Mouse (Mus musculus): Measurements from ENCODE around the gene Gm49353. TPM values are rescaled to one million over a fixed set of nuclear protein-coding genes. Genes with fewer than 3 reads are reported as not detected.

Gm49353 gene
- polyA plus RNA-seq, 1 experiment: not detected

DNA sequence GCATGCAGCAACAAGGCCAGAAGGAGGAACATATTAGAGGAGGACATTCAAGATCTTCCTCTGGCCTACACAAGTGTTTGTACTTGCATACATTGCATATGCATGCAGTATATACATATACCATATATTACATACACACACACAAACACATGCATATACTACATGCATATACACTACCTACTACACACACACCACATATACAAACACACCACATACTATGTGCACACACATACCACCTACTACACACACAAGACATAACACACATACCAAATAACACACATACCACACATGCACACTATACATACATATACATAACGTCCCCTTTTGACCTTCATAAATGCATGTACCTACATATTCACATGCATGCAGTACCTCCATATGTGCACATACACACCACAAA lies 1.9 kb downstream of the Gm49353 start:
- no peak overlapping the region for H3K27ac ChIP-seq (ENCODE audit: insufficient read depth, low read length)

GRCm38 (mm10) chr10:29206730-29207129 lies 8.0 kb downstream of the Gm49353 start:
- TF ChIP-seq POLR2A (IDR thresholded peaks at IDR 0.05; ENCODE audit: insufficient read depth, low read length): no peak
- no peaks in the 10 kb centered on the region for H3K27me3 ChIP-seq (ENCODE audit: control insufficient read depth, insufficient read depth, low read length, poor library complexity, severe bottlenecking)
- no peak overlapping the region for H3K9ac ChIP-seq (ENCODE audit: low read depth, poor library complexity, severe bottlenecking)
- no peak overlapping the region for H3K4me3 ChIP-seq (ENCODE audit: low read depth, low read length)
- no peaks in the 10 kb centered on the region for H3K9me3 ChIP-seq (replicated peaks; ENCODE audit: control insufficient read depth, insufficient read depth, low read length, poor library complexity, severe bottlenecking)
- H3K4me1 ChIP-seq (ENCODE audit: control insufficient read depth, insufficient read depth, low read length): no peaks in the 10 kb centered on the region
- H3K36me3 ChIP-seq (ENCODE audit: control insufficient read depth, insufficient read depth, low read length, poor library complexity, severe bottlenecking): no peaks in the 10 kb centered on the region
- no peak overlapping the region for H3K27ac ChIP-seq (ENCODE audit: insufficient read depth, low read length)

More for the DNA sequence above, 1.9 kb downstream of the Gm49353 start:
- Histone ChIP-seq H3K4me3 (ENCODE audit: low read depth, low read length) (no peak overlapping the region), H3K36me3 (ENCODE audit: control insufficient read depth, insufficient read depth, low read length, poor library complexity, severe bottlenecking) (no peaks in the 10 kb centered on the region), H3K9ac (ENCODE audit: low read depth, poor library complexity, severe bottlenecking) (no peak overlapping the region), H3K27me3 (ENCODE audit: control insufficient read depth, insufficient read depth, low read length, poor library complexity, severe bottlenecking) (no peaks in the 10 kb centered on the region), H3K4me1 (ENCODE audit: control insufficient read depth, insufficient read depth, low read length) (no peaks in the 10 kb centered on the region), H3K9me3 (replicated peaks; ENCODE audit: control insufficient read depth, insufficient read depth, low read length, poor library complexity, severe bottlenecking) (no peaks in the 10 kb centered on the region)
- TF ChIP-seq CTCF (IDR thresholded peaks at IDR 0.05; ENCODE audit: low read depth, low read length) (no peak), EP300 (IDR thresholded peaks at IDR 0.05; ENCODE audit: insufficient read depth, low read depth, low read length) (no peak), POLR2A (IDR thresholded peaks at IDR 0.05; ENCODE audit: insufficient read depth, low read length) (no peak)

DNA sequence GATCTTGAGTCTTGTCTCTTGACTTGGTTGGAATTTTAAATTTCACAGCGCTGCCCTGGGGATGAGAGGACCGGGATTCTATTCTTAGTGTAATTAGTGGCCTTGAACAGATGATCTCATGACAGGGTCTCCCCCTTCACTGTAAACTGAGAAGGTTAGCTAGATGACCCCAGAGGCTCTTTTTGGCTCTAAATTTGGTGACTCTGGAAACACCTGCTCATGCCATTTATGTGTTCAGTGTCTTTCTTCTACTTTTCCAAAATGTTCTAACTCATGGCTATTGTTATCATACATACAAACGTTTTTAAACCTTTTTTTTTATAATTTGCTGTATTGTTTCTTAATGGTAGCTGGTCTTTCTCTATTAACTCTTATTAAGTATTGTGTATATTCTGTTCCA lies 10.0 kb downstream of the Gm49353 start:
- Histone ChIP-seq H3K9ac (ENCODE audit: low read depth, poor library complexity, severe bottlenecking) (no peak overlapping the region), H3K9me3 (replicated peaks; ENCODE audit: control insufficient read depth, insufficient read depth, low read length, poor library complexity, severe bottlenecking) (no peaks in the 10 kb centered on the region), H3K27me3 (ENCODE audit: control insufficient read depth, insufficient read depth, low read length, poor library complexity, severe bottlenecking) (no peaks in the 10 kb centered on the region), H3K36me3 (ENCODE audit: control insufficient read depth, insufficient read depth, low read length, poor library complexity, severe bottlenecking) (no peaks in the 10 kb centered on the region), H3K4me1 (ENCODE audit: control insufficient read depth, insufficient read depth, low read length) (no peaks in the 10 kb centered on the region), H3K4me3 (ENCODE audit: low read depth, low read length) (no peak overlapping the region), H3K27ac (ENCODE audit: insufficient read depth, low read length) (no peak overlapping the region)
- no peak for TF ChIP-seq EP300 (IDR thresholded peaks at IDR 0.05; ENCODE audit: insufficient read depth, low read depth, low read length)
- no peak for TF ChIP-seq CTCF (IDR thresholded peaks at IDR 0.05; ENCODE audit: low read depth, low read length)
- no peak for TF ChIP-seq POLR2A (IDR thresholded peaks at IDR 0.05; ENCODE audit: insufficient read depth, low read length)

DNA sequence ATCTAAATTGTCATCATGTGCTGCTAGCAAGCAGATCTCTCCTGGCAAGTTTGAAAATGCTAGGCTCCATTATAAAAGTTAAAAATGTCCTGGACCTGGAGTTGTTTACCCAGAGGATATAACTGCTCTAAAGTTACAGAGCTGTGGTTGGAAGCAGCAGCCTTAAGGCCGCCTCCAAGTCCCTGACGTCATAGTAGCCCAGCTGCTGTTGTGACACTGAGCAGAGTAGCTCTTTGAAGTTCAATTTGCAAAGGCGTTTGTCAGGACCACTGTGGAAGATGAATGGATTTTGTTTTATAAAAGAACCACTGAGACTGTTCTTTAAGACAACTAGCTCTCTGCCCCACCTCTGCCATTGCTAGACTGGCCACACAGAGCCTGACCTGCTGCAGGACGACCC lies 12.7 kb downstream of the Gm49353 start, which contains the start of gene 9330159F19Rik:
TSS of gene 9330159F19Rik (plus strand) at position 154 of the 400 bp plus-strand sequence.
- no peaks in the 10 kb centered on the region for H3K27me3 ChIP-seq (ENCODE audit: control insufficient read depth, insufficient read depth, low read length, poor library complexity, severe bottlenecking)
- no peak within 1 kb of the TSS for H3K9ac ChIP-seq (ENCODE audit: low read depth, poor library complexity, severe bottlenecking)
- H3K4me3 ChIP-seq (ENCODE audit: low read depth, low read length): no peak within 1 kb of the TSS
- H3K9me3 ChIP-seq (replicated peaks; ENCODE audit: control insufficient read depth, insufficient read depth, low read length, poor library complexity, severe bottlenecking): no peaks in the 10 kb centered on the region
- no peak within 1 kb of the TSS for H3K27ac ChIP-seq (ENCODE audit: insufficient read depth, low read length)
- no peaks in the 10 kb centered on the region for H3K36me3 ChIP-seq (ENCODE audit: control insufficient read depth, insufficient read depth, low read length, poor library complexity, severe bottlenecking)
- no peaks in the 10 kb centered on the region for H3K4me1 ChIP-seq (ENCODE audit: control insufficient read depth, insufficient read depth, low read length)
- TF ChIP-seq CTCF (IDR thresholded peaks at IDR 0.05; ENCODE audit: low read depth, low read length): no peak
- TF ChIP-seq EP300 (IDR thresholded peaks at IDR 0.05; ENCODE audit: insufficient read depth, low read depth, low read length): no peak
- no peak for TF ChIP-seq POLR2A (IDR thresholded peaks at IDR 0.05; ENCODE audit: insufficient read depth, low read length)

DNA sequence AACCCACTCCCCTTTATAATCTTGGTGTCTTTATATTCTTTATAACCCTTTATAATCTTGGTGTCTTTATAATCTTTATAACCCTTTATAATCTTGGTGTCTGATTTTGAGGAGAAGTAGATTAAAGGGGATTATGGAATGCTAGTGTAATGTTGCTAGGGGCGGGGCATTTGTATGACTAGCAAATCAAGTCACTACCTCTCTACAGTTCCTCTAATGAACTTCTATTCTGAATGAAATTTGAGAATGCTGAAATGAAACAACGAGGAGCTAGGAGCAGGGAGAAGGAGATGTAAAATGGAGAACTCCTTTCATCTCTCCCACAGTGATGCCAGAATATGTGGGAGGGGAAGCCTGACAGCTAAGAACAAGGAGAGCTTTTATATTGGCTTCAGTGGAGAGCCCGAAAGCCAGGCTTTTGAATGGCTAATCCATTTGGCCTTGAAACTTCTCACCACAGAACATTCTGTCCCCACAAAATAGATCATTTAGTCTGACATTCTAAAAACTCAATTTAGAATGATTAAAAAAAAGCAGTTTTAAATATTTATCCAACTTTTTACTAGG lies 14.9 kb downstream of the Gm49353 start:
- TF ChIP-seq EP300 (IDR thresholded peaks at IDR 0.05; ENCODE audit: insufficient read depth, low read depth, low read length): no peak
- TF ChIP-seq CTCF (IDR thresholded peaks at IDR 0.05; ENCODE audit: low read depth, low read length): no peak
- no peak for TF ChIP-seq POLR2A (IDR thresholded peaks at IDR 0.05; ENCODE audit: insufficient read depth, low read length)
- H3K9ac ChIP-seq (ENCODE audit: low read depth, poor library complexity, severe bottlenecking): no peak overlapping the region
- H3K36me3 ChIP-seq (ENCODE audit: control insufficient read depth, insufficient read depth, low read length, poor library complexity, severe bottlenecking): no peaks in the 10 kb centered on the region
- no peaks in the 10 kb centered on the region for H3K27me3 ChIP-seq (ENCODE audit: control insufficient read depth, insufficient read depth, low read length, poor library complexity, severe bottlenecking)
- H3K4me3 ChIP-seq (ENCODE audit: low read depth, low read length): no peak overlapping the region
- H3K9me3 ChIP-seq (replicated peaks; ENCODE audit: control insufficient read depth, insufficient read depth, low read length, poor library complexity, severe bottlenecking): no peaks in the 10 kb centered on the region
- H3K27ac ChIP-seq (ENCODE audit: insufficient read depth, low read length): no peak overlapping the region
- H3K4me1 ChIP-seq (ENCODE audit: control insufficient read depth, insufficient read depth, low read length): no peaks in the 10 kb centered on the region

- TF ChIP-seq CTCF (IDR thresholded peaks at IDR 0.05; ENCODE audit: low read depth, low read length) (no peak), EP300 (IDR thresholded peaks at IDR 0.05; ENCODE audit: insufficient read depth, low read depth, low read length) (no peak)
These were observed 18.2 kb downstream of the Gm49353 start for GRCm38 (mm10) chr10:29216957-29217356.

More at GRCm38 (mm10) chr10:29216957-29217356, 18.2 kb downstream of the Gm49353 start:
- Histone ChIP-seq H3K9ac (ENCODE audit: low read depth, poor library complexity, severe bottlenecking) (no peak overlapping the region), H3K4me3 (ENCODE audit: low read depth, low read length) (no peak overlapping the region), H3K4me1 (ENCODE audit: control insufficient read depth, insufficient read depth, low read length) (no peaks in the 10 kb centered on the region), H3K36me3 (ENCODE audit: control insufficient read depth, insufficient read depth, low read length, poor library complexity, severe bottlenecking) (no peaks in the 10 kb centered on the region), H3K27ac (ENCODE audit: insufficient read depth, low read length) (no peak overlapping the region), H3K9me3 (replicated peaks; ENCODE audit: control insufficient read depth, insufficient read depth, low read length, poor library complexity, severe bottlenecking) (no peaks in the 10 kb centered on the region), H3K27me3 (ENCODE audit: control insufficient read depth, insufficient read depth, low read length, poor library complexity, severe bottlenecking) (no peaks in the 10 kb centered on the region)

All from ES-Bruce4 (cell line).